Mouse (Mus musculus) CD4-positive, CD25-positive, alpha-beta regulatory T cell, adult 2 months (primary cell): ENCODE data around the gene Prg2.

Experiments
- DNase-seq: peaks from one replicate; pipeline ENCODE4 v3.0.0-alpha.2; 2012; ENCODE audit warnings: low read depth, low spot score

Gene Prg2

GRCm38 (mm10) chr2:85029897-85030296, 49.6 kb downstream of the Prg2 start:
- DNase-seq, result no peak

DNA sequence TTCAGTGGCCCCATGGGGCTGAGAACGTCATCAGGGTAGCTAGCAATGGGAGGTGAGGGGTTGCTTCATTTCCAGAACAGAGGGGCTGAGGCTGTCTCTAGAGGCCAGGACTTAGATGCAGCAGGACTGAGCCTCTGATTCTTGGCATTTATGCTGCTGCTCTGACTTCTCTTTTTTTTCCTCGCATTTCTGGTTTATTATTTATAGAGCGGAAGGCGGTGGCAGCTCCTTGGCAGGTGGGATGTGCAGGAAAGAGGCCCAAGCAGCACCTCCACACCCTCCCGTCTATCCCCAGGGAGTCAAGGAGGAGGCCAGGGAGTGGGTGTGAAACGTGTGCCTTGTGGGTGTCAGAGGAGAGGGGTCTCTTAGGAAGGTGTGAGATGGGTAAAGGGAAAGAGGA, 50.7 kb downstream of the Prg2 start:
- DNase-seq, result no peak

DNA sequence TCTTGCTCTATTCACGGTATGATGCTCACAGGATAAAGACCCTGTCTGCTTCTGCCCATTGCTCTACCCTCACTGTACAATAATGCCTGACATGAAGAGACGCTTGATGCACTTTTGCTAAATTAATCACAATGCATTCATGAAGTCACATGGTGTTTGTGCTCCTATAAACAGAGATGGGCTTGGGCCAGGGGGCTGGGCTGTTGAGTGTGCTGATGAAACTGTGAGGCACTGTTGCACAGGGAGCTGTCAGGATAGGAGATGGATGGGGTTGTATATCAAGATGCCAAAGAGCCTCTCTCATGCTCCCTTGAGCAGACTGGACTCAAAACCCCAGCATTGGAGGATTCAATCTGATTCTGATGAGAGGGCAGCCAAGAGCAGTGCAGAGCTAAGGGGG, 52.9 kb downstream of the Prg2 start:
- no peak for DNase-seq
